Mouse (Mus musculus) cortical plate, adult 2 months (tissue): Measurements from ENCODE around the gene Pabpn1l. TPM values are rescaled to one million over a fixed set of nuclear protein-coding genes. Genes with fewer than 3 reads are reported as not detected.

ENCODE experiments used
- H3K27ac ChIP-seq: fragments of 200-500 bp; 2 replicates; pipeline ENCODE4 v1.5.1; 2012; ENCODE audit warnings: low read length, control low read depth, inconsistent platforms; ENCODE audit not compliant: insufficient read depth
- H3K4me1 ChIP-seq: fragments of 200-500 bp; 2 replicates; pipeline ENCODE4 v1.6.1; 2011; ENCODE audit warnings: low read length; ENCODE audit not compliant: control insufficient read depth, insufficient read depth
- H3K4me3 ChIP-seq: fragments of 200-500 bp; 2 replicates; pipeline ENCODE4 v1.5.1; 2011; ENCODE audit warnings: mild to moderate bottlenecking, low read length, control low read depth; ENCODE audit not compliant: insufficient read depth
- CTCF ChIP-seq: fragments of 200-500 bp; IDR thresholded peaks from 2 replicates; pipeline ENCODE4 v1.5.1; 2011; ENCODE audit warnings: mild to moderate bottlenecking, control low read depth, low read length; ENCODE audit not compliant: insufficient read depth; ENCODE audit errors: extremely low read depth
- POLR2A ChIP-seq: fragments of 200-500 bp; IDR thresholded peaks from 2 replicates; pipeline ENCODE4 v1.6.1; 2011; ENCODE audit warnings: mild to moderate bottlenecking, low read length, control low read depth; ENCODE audit not compliant: insufficient read depth; ENCODE audit errors: extremely low read depth
- polyA plus RNA-seq: library from polyadenylated mRNA; depleted of rRNA; stranded (reverse); fragments of >200 nt; gene quantifications from 2 replicates; pipeline ENCODE4 v1.2.3, GENCODE M21; 2012; rRNA removed

The Pabpn1l gene
- not detected in 2 replicates for polyA plus RNA-seq

GRCm38 (mm10) chr8:122622727-122623126 lies at the start of gene Pabpn1l:
TSS of gene Pabpn1l (minus strand) at chr8:122622739.
- Histone ChIP-seq H3K4me3 (no peak within 1 kb of the TSS), H3K27ac (no peak within 1 kb of the TSS), H3K4me1 (no peaks in the 10 kb centered on the region)
- TF ChIP-seq POLR2A (no peak), CTCF (no peak)

- TF ChIP-seq CTCF (no peak), POLR2A (no peak)
- H3K4me3 ChIP-seq = no peak overlapping the region
- H3K4me1 ChIP-seq = peaks cover 5% of the 10 kb centered on the region
- H3K27ac ChIP-seq = no peak overlapping the region
Observed at GRCm38 (mm10) chr8:122671894-122672293, 49.4 kb upstream of the Pabpn1l start.

GRCm38 (mm10) chr8:122670718-122671117 lies 48.2 kb upstream of the Pabpn1l start:
- H3K27ac ChIP-seq = no peak overlapping the region
- TF ChIP-seq CTCF (no peak), POLR2A (no peak)
- peaks cover 8% of the 10 kb centered on the region for H3K4me1 ChIP-seq
- no peak overlapping the region for H3K4me3 ChIP-seq

GRCm38 (mm10) chr8:122670001-122670400 lies 47.5 kb upstream of the Pabpn1l start:
- peaks cover 6% of the 10 kb centered on the region for H3K4me1 ChIP-seq
- H3K4me3 ChIP-seq = no peak overlapping the region
- no peak for TF ChIP-seq POLR2A
- no peak for TF ChIP-seq CTCF
- H3K27ac ChIP-seq = no peak overlapping the region

GRCm38 (mm10) chr8:122669370-122669769 lies 46.8 kb upstream of the Pabpn1l start:
- no peak overlapping the region for H3K27ac ChIP-seq
- H3K4me3 ChIP-seq = no peak overlapping the region
- TF ChIP-seq POLR2A (no peak), CTCF (no peak)
- H3K4me1 ChIP-seq = peaks cover 8% of the 10 kb centered on the region

- H3K4me1 ChIP-seq = peaks cover 12% of the 10 kb centered on the region
- TF ChIP-seq POLR2A (no peak), CTCF (no peak)
- H3K27ac ChIP-seq = no peak overlapping the region
- no peak overlapping the region for H3K4me3 ChIP-seq
Observed at GRCm38 (mm10) chr8:122667854-122668253, 45.3 kb upstream of the Pabpn1l start.

GRCm38 (mm10) chr8:122666827-122667226 lies 44.3 kb upstream of the Pabpn1l start:
- Histone ChIP-seq H3K4me3 (no peak overlapping the region), H3K27ac (0 out of 2 replicates have a peak overlapping the region, but pooled peaks have one; percentile 14), H3K4me1 (peaks cover 12% of the 10 kb centered on the region)
- TF ChIP-seq POLR2A = no peak

- Histone ChIP-seq H3K27ac (0 out of 2 replicates have a peak overlapping the region, but pooled peaks have one; percentile 14), H3K4me1 (peaks cover 15% of the 10 kb centered on the region), H3K4me3 (no peak overlapping the region)
- TF ChIP-seq CTCF (no peak), POLR2A (no peak)
Observed at GRCm38 (mm10) chr8:122666338-122666764, 43.8 kb upstream of the Pabpn1l start.

- Histone ChIP-seq H3K4me1 (peaks cover 18% of the 10 kb centered on the region), H3K4me3 (no peak overlapping the region), H3K27ac (no peak overlapping the region; the same call in 1 of the 2 replicates)
- TF ChIP-seq CTCF (no peak), POLR2A (no peak)
Observed at GRCm38 (mm10) chr8:122665667-122666316, 43.3 kb upstream of the Pabpn1l start.

GRCm38 (mm10) chr8:122665221-122665620 lies 42.7 kb upstream of the Pabpn1l start:
- Histone ChIP-seq H3K27ac (0 out of 2 replicates have a peak overlapping the region, but pooled peaks have one; percentile 36), H3K4me3 (no peak overlapping the region), H3K4me1 (peaks cover 19% of the 10 kb centered on the region)
- no peak for TF ChIP-seq POLR2A
- TF ChIP-seq CTCF = no peak

GRCm38 (mm10) chr8:122663670-122664069 lies 41.1 kb upstream of the Pabpn1l start:
- TF ChIP-seq POLR2A (no peak), CTCF (no peak)
- Histone ChIP-seq H3K4me3 (no peak overlapping the region), H3K27ac (no peak overlapping the region), H3K4me1 (peaks cover 19% of the 10 kb centered on the region)

GRCm38 (mm10) chr8:122663106-122663505 lies 40.6 kb upstream of the Pabpn1l start:
- no peak overlapping the region for H3K4me3 ChIP-seq
- H3K27ac ChIP-seq = no peak overlapping the region
- H3K4me1 ChIP-seq = peaks cover 19% of the 10 kb centered on the region
- no peak for TF ChIP-seq POLR2A
- no peak for TF ChIP-seq CTCF
